Mouse (Mus musculus): Measurements from ENCODE around the gene Mmaa. TPM values are rescaled to one million over a fixed set of nuclear protein-coding genes. Genes with fewer than 3 reads are reported as not detected.
A peak's percentile ranks its signal among the peaks of the same experiment; 100 is the strongest.

The Mmaa gene
- polyA plus RNA-seq, 1 experiment from 2014 or later, result 27.3 TPM

DNA sequence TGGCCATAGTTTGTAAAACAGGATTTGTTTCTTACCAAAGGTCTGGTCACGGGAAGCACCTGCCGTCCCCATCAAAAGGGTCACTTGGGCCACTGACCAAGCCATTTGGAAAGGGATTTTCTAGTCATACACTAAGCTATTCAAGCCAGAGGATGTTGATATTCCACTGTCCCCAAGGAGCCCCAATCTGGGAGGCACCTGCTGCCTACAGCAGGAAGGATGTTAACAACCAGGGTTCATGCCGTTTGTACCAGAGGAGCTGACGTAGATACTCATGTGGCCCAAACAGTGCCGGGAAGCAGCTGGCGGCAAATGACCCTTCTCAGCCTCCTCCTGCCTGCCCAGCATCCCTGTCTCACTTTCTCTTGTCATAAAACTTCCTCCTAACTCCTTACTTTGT, 30.8 kb upstream of the Mmaa start:
- Histone ChIP-seq H3K9ac (replicated peaks; ENCODE audit: low read depth, low read length) (no peak overlapping the region), H3K9me3 (ENCODE audit: control insufficient read depth, low read length) (no peaks in the 10 kb centered on the region), H3K4me3 (replicated peaks; ENCODE audit: low read length) (no peak overlapping the region), H3K4me2 (ENCODE audit: low read length) (no peak overlapping the region), H3K27ac (ENCODE audit: low read length) (no peak overlapping the region), H3K4me1 (replicated peaks; ENCODE audit: control insufficient read depth, insufficient read depth, low read length) (no peaks in the 10 kb centered on the region), H3K27me3 (replicated peaks; ENCODE audit: control insufficient read depth, insufficient read depth, low read length) (no peaks in the 10 kb centered on the region), H3K36me3 (ENCODE audit: control insufficient read depth, insufficient read depth) (no peaks in the 10 kb centered on the region)
- WGBS, result 87% methylated on average over 6 of the region's 6 CpGs
- no peak for ATAC-seq

DNA sequence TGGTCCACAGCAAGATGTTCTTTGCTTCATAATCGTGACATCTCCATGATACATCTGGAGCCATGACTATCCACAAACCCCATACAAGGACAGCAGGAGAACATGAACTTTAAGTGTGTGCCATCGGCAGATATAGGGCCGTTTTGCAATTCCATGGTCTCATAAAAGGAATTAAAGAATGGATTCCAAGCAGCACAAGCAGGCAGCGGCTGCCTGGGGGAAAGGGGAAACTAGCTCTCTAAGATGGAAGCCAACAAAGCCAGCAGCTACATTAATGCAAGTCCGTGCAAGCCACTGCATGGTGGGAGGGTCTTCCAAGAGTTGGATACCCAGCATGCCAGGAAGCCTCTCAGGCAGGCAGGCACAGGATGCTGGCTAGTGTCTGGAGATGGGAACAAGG, 30.2 kb upstream of the Mmaa start:
- H3K27ac ChIP-seq (ENCODE audit: low read length), result no peak overlapping the region
- no peak overlapping the region for H3K9ac ChIP-seq (replicated peaks; ENCODE audit: low read depth, low read length)
- H3K27me3 ChIP-seq (replicated peaks; ENCODE audit: control insufficient read depth, insufficient read depth, low read length), result no peaks in the 10 kb centered on the region
- no peaks in the 10 kb centered on the region for H3K9me3 ChIP-seq (ENCODE audit: control insufficient read depth, low read length)
- no peaks in the 10 kb centered on the region for H3K36me3 ChIP-seq (ENCODE audit: control insufficient read depth, insufficient read depth)
- no peak overlapping the region for H3K4me3 ChIP-seq (replicated peaks; ENCODE audit: low read length)
- H3K4me1 ChIP-seq (replicated peaks; ENCODE audit: control insufficient read depth, insufficient read depth, low read length), result no peaks in the 10 kb centered on the region
- no peak for ATAC-seq
- no peak overlapping the region for H3K4me2 ChIP-seq (ENCODE audit: low read length)
- 71% methylated on average over 5 of the region's 5 CpGs for WGBS

DNA sequence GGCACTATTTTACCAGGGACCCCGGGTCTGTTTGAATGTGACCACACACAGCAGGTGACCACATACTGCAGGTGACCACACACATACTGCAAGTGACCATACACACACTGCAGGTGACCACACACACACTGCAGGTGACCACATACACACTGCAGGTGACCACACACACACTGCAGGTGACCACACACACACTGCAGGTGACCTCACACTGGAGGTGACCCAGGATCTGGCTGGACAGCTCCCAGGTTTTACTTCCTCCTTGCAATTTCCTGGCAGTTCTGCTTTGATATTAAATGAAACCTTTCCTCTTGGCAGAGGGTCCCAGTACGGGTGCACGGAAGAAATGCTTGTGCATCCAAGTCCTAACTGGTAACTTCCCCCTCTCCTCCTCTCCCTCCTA, 29.3 kb upstream of the Mmaa start:
- 66% methylated on average over 3 of the region's 3 CpGs for WGBS
- Histone ChIP-seq H3K27me3 (replicated peaks; ENCODE audit: control insufficient read depth, insufficient read depth, low read length) (no peaks in the 10 kb centered on the region), H3K4me3 (replicated peaks; ENCODE audit: low read length) (no peak overlapping the region), H3K27ac (ENCODE audit: low read length) (no peak overlapping the region), H3K9ac (replicated peaks; ENCODE audit: low read depth, low read length) (no peak overlapping the region), H3K9me3 (ENCODE audit: control insufficient read depth, low read length) (no peaks in the 10 kb centered on the region), H3K4me1 (replicated peaks; ENCODE audit: control insufficient read depth, insufficient read depth, low read length) (no peaks in the 10 kb centered on the region), H3K36me3 (ENCODE audit: control insufficient read depth, insufficient read depth) (no peaks in the 10 kb centered on the region), H3K4me2 (ENCODE audit: low read length) (no peak overlapping the region)
- no peak for ATAC-seq

DNA sequence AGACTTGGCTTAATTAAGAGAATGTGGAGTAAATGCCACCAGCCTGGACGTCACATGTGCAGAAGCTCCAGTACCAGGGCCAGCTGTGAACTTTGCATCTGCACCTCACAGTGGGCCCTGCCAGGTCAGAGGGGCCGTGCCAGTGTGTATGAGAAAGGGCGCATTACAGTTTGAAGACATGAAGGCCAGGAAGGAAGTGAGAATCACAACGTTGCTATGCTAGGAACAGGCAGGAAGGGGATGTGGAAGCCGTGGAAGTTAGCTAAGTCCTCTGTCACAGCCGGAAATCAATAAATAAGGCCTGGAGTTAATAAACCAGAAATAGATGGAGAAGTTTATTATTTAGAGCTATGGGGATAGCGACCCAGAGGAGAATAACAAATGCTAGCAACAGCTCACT, 28.4 kb upstream of the Mmaa start:
- no peak overlapping the region for H3K4me2 ChIP-seq (ENCODE audit: low read length)
- no peak overlapping the region for H3K27ac ChIP-seq (ENCODE audit: low read length)
- no peaks in the 10 kb centered on the region for H3K36me3 ChIP-seq (ENCODE audit: control insufficient read depth, insufficient read depth)
- no peak overlapping the region for H3K9ac ChIP-seq (replicated peaks; ENCODE audit: low read depth, low read length)
- H3K9me3 ChIP-seq (ENCODE audit: control insufficient read depth, low read length), result no peaks in the 10 kb centered on the region
- WGBS, result 81% methylated on average over 7 of the region's 7 CpGs
- H3K4me3 ChIP-seq (replicated peaks; ENCODE audit: low read length), result no peak overlapping the region
- H3K27me3 ChIP-seq (replicated peaks; ENCODE audit: control insufficient read depth, insufficient read depth, low read length), result no peaks in the 10 kb centered on the region
- ATAC-seq, result no peak
- H3K4me1 ChIP-seq (replicated peaks; ENCODE audit: control insufficient read depth, insufficient read depth, low read length), result no peaks in the 10 kb centered on the region

DNA sequence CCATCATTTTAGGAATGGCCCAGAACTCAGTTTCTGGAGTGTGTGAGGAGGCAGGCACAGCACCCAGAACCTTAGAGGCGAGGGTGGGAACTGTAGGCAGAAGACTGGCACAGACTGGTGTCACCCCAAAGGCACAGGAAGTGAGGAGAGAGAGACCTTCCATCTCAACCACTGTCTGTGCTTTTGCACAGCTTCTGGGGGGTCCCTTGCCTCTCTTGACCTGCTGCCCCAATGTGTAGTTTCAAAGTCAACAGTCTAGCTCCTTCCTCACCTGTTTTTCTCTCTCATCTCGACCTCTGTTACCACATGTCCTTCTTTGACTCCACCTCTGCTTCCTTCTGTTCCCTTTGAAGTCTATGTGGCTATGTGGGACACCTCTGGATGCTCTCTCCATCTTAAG, 16.1 kb upstream of the Mmaa start:
- Histone ChIP-seq H3K27me3 (replicated peaks; ENCODE audit: control insufficient read depth, insufficient read depth, low read length) (no peaks in the 10 kb centered on the region), H3K4me3 (replicated peaks; ENCODE audit: low read length) (no peak overlapping the region), H3K4me2 (ENCODE audit: low read length) (no peak overlapping the region), H3K4me1 (replicated peaks; ENCODE audit: control insufficient read depth, insufficient read depth, low read length) (no peaks in the 10 kb centered on the region), H3K9ac (replicated peaks; ENCODE audit: low read depth, low read length) (no peak overlapping the region), H3K9me3 (ENCODE audit: control insufficient read depth, low read length) (no peaks in the 10 kb centered on the region), H3K27ac (ENCODE audit: low read length) (no peak overlapping the region), H3K36me3 (ENCODE audit: control insufficient read depth, insufficient read depth) (no peaks in the 10 kb centered on the region)
- ATAC-seq, result no peak
- 67% methylated on average over 2 of the region's 2 CpGs for WGBS

DNA sequence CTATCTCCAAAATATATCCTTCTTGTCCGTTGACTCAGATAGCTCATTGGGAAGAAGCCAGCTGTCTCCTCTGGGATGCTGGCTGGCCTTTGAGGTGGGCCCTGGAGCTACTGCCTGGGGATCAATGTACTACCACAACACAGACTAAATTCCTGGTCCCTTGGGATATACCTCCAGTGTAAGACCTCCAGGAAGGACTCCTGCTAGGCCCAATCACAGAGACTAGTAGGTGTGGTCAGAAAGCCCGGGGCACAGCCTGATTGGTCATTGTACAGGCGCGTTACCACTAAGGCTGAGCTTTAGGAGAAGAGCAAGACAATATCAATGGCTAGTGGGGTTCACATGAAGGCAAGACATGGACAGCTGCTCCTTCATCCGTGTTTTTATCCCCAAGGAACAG, 11.2 kb upstream of the Mmaa start:
- Histone ChIP-seq H3K9me3 (ENCODE audit: control insufficient read depth, low read length) (no peaks in the 10 kb centered on the region), H3K27ac (ENCODE audit: low read length) (no peak overlapping the region), H3K27me3 (replicated peaks; ENCODE audit: control insufficient read depth, insufficient read depth, low read length) (no peaks in the 10 kb centered on the region), H3K4me2 (ENCODE audit: low read length) (no peak overlapping the region), H3K9ac (replicated peaks; ENCODE audit: low read depth, low read length) (no peak overlapping the region), H3K4me3 (replicated peaks; ENCODE audit: low read length) (no peak overlapping the region), H3K36me3 (ENCODE audit: control insufficient read depth, insufficient read depth) (no peaks in the 10 kb centered on the region), H3K4me1 (replicated peaks; ENCODE audit: control insufficient read depth, insufficient read depth, low read length) (no peaks in the 10 kb centered on the region)
- no peak for ATAC-seq
- 69% methylated on average over 5 of the region's 5 CpGs for WGBS

DNA sequence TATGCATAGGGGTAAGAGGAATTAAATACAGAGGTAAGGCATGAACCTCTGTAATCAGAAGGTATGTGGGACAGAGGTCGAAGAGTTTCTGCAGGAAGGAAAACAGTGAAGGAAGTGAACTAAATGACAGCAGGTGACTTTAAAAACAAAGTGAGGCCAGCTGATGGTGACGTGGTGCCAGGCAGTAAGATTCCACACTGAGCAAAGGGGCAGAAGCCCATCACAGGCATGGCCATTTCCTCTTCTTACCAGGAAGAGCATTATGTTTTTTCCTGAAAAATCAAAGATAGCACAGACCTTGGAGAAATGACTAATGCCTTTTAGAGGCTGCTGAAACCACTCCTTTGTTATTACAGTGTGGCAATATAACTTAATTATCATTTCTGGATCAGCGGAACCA, 6.8 kb upstream of the Mmaa start:
- H3K4me3 ChIP-seq (replicated peaks; ENCODE audit: low read length), result no peak overlapping the region
- no peak overlapping the region for H3K27ac ChIP-seq (ENCODE audit: low read length)
- H3K4me1 ChIP-seq (replicated peaks; ENCODE audit: control insufficient read depth, insufficient read depth, low read length), result no peaks in the 10 kb centered on the region
- no peak overlapping the region for H3K9ac ChIP-seq (replicated peaks; ENCODE audit: low read depth, low read length)
- no peaks in the 10 kb centered on the region for H3K27me3 ChIP-seq (replicated peaks; ENCODE audit: control insufficient read depth, insufficient read depth, low read length)
- H3K36me3 ChIP-seq (ENCODE audit: control insufficient read depth, insufficient read depth), result no peaks in the 10 kb centered on the region
- no peak overlapping the region for H3K4me2 ChIP-seq (ENCODE audit: low read length)
- ATAC-seq, result no peak
- 81% methylated on average over 3 of the region's 3 CpGs for WGBS
- no peaks in the 10 kb centered on the region for H3K9me3 ChIP-seq (ENCODE audit: control insufficient read depth, low read length)

DNA sequence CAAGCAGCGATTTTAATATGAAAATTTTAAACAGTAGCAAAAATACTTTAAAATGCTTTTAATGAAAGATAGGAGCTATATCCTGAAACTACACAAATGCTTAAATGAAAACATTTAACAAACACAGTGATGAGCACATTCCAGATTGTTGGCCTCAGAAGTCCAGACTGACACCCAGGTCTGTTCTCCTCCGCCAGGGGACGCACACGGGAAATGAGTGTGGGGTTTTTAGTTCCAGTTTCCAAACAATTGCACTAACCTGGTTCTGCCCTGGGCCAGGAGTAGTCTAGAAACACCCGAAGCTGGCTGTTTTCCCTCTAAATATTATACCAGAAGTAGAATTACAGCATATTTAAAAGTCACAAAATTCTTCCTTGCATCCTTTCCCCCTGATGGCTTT, 5.0 kb upstream of the Mmaa start:
- no peak for ATAC-seq
- Histone ChIP-seq H3K27ac (ENCODE audit: low read length) (no peak overlapping the region), H3K4me1 (replicated peaks; ENCODE audit: control insufficient read depth, insufficient read depth, low read length) (peaks cover 6% of the 10 kb centered on the region), H3K9me3 (ENCODE audit: control insufficient read depth, low read length) (no peaks in the 10 kb centered on the region), H3K27me3 (replicated peaks; ENCODE audit: control insufficient read depth, insufficient read depth, low read length) (no peaks in the 10 kb centered on the region), H3K36me3 (ENCODE audit: control insufficient read depth, insufficient read depth) (no peaks in the 10 kb centered on the region), H3K4me3 (replicated peaks; ENCODE audit: low read length) (no peak overlapping the region), H3K9ac (replicated peaks; ENCODE audit: low read depth, low read length) (no peak overlapping the region), H3K4me2 (ENCODE audit: low read length) (no peak overlapping the region)
- WGBS, result 84% methylated on average over 5 of the region's 5 CpGs

DNA sequence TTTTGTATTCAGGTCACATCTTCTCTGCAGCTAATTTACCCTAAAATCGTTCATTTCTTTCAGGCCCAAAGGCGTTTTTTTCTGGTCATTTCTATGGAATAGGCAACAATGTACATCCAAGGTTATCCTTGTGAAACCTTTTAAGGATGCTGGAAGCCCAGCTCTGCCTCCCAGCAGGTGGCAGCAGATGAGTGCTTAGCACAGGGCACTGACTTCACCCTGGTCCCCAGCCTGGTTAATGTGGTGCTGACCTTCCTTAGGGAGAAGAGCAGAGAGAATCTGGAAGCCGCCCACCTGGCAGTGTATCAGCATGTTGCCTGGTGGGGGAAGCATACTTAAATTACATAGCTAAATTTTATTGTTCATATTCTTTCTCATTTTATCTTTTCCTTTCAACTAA, 3.0 kb upstream of the Mmaa start:
- Histone ChIP-seq H3K4me2 (ENCODE audit: low read length) (no peak overlapping the region), H3K9ac (replicated peaks; ENCODE audit: low read depth, low read length) (no peak overlapping the region), H3K9me3 (ENCODE audit: control insufficient read depth, low read length) (no peaks in the 10 kb centered on the region), H3K4me1 (replicated peaks; ENCODE audit: control insufficient read depth, insufficient read depth, low read length) (peaks cover 17% of the 10 kb centered on the region), H3K27ac (ENCODE audit: low read length) (no peak overlapping the region), H3K27me3 (replicated peaks; ENCODE audit: control insufficient read depth, insufficient read depth, low read length) (no peaks in the 10 kb centered on the region), H3K36me3 (ENCODE audit: control insufficient read depth, insufficient read depth) (no peaks in the 10 kb centered on the region), H3K4me3 (replicated peaks; ENCODE audit: low read length) (no peak overlapping the region)
- 13% methylated on average over 3 of the region's 3 CpGs for WGBS
- no peak for ATAC-seq

DNA sequence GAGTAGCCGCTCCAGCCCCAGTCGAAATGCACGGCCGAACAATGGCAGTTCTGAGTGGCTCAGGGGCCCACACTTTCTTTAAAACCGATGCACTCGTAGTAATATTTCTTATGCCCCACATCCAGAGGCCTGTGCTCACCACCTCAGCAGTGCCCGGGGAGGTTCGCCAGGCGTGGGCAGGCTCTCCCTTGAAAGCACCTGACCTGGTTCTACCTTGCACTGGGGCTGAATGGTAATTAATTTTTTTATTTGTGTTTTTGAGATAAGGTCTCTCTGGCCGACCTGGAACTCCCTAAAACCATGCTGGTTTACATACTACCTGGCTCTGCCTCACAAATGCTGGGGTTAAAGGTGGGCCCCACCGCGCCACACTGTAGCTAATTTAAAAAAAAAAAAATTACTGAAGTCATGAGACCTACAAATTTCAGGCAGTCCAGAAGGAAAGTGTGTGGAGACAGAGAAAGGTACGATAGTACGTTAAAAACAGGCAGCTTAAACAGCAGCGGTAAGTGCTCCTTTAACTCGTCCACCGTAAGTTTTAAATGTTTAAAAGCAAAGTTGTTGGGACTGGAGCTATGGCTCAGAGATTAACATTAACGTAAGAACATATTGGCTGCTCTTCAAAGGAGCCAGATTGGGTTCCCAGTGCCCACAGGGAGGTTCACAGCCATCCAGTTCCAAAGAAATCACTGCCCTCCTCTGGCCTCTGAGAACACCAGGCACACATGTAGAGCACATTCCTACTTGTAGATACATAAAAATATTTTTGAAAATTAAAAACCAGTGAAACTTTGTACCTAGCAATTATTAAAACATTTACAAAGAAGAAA, 754 bp upstream of the Mmaa start:
- H3K36me3 ChIP-seq (ENCODE audit: control insufficient read depth, insufficient read depth), result no peaks in the 10 kb centered on the region
- peaks cover 19% of the 10 kb centered on the region for H3K4me1 ChIP-seq (replicated peaks; ENCODE audit: control insufficient read depth, insufficient read depth, low read length)
- H3K9ac ChIP-seq (replicated peaks; ENCODE audit: low read depth, low read length), result peak overlapping the region; percentile 62
- no peak for ATAC-seq
- peak overlapping the region; percentile 65; the same call in 1 of the 2 replicates for H3K27ac ChIP-seq (ENCODE audit: low read length)
- 14% methylated on average over 18 of the region's 18 CpGs for WGBS
- H3K9me3 ChIP-seq (ENCODE audit: control insufficient read depth, low read length), result no peaks in the 10 kb centered on the region
- H3K4me2 ChIP-seq (ENCODE audit: low read length), result peak overlapping the region; percentile 90
- H3K27me3 ChIP-seq (replicated peaks; ENCODE audit: control insufficient read depth, insufficient read depth, low read length), result no peaks in the 10 kb centered on the region
- H3K4me3 ChIP-seq (replicated peaks; ENCODE audit: low read length), result peak overlapping the region; percentile 60

All from forebrain, embryonic 16.5 days (tissue).